Mouse (Mus musculus): ENCODE measurements around the gene Dennd4a. TPM values are rescaled to one million over a fixed set of nuclear protein-coding genes. Genes with fewer than 3 reads are reported as not detected.

The Dennd4a gene
- total and polyA plus RNA-seq, 2 experiments from 2014 or later = 5.2 to 18.5 TPM

DNA sequence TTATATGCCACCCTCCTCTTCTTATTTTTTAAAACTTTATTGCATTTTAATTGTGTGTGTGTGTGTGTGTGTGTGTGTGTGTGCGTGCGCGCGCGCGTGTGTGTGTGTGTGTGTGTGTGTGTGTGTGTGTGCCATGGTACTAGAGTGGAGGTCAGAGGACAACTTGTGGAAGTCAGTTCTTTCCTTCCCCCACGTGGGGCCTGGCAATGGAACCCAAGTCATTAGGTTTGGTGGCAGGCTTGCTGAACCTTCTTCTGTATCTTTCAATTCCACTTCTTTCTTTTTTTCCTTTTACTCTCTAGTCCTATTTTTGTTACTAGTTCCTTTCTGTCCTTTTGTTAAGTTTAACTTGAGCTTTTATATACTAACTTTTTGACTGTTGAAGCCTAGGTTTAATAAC lies 19.5 kb downstream of the Dennd4a start:
- ATAC-seq (no peak), DNase-seq (no peak)
- TF ChIP-seq CTCF (IDR thresholded peaks at IDR 0.05; ENCODE audit: low read depth) = no peak
- Histone ChIP-seq H3K9me3 (ENCODE audit: low read length) (no peaks in the 10 kb centered on the region), H3K27me3 (ENCODE audit: insufficient read depth, low read length) (no peaks in the 10 kb centered on the region), H3K9ac (no peak overlapping the region), H3K4me1 (ENCODE audit: insufficient read depth) (no peaks in the 10 kb centered on the region), H3K4me3 (ENCODE audit: low read depth, low read length) (no peak overlapping the region), H3K36me3 (ENCODE audit: insufficient read depth) (no peaks in the 10 kb centered on the region), H3K4me2 (ENCODE audit: low read depth) (no peak overlapping the region), H3K27ac (ENCODE audit: low read depth, low read length) (no peak overlapping the region)
- 90% methylated on average over 7 of the region's 7 CpGs for WGBS

DNA sequence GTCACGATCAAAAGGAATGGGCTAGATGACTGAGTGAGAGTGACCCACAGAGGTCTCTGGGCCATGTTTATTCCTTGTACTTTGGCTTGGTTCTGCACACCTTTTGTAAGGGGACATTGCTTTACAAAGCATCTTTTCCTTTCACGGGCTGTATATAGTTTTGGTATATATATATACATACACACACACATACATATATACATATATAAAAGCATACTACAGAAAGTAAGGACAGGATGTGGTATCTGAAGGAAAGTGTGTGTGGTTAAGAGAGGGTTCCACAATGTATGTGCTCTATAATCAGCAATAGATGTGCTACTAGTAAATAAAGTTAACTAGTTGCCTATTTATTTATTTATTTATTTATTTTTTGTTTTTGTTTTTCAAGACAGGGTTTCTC lies 20.6 kb downstream of the Dennd4a start:
- Histone ChIP-seq H3K9me3 (ENCODE audit: low read length) (no peaks in the 10 kb centered on the region), H3K4me3 (ENCODE audit: low read depth, low read length) (no peak overlapping the region), H3K27me3 (ENCODE audit: insufficient read depth, low read length) (no peaks in the 10 kb centered on the region), H3K4me2 (ENCODE audit: low read depth) (no peak overlapping the region), H3K9ac (no peak overlapping the region), H3K27ac (ENCODE audit: low read depth, low read length) (no peak overlapping the region), H3K4me1 (ENCODE audit: insufficient read depth) (no peaks in the 10 kb centered on the region), H3K36me3 (ENCODE audit: insufficient read depth) (peaks cover 6% of the 10 kb centered on the region)
- TF ChIP-seq CTCF (IDR thresholded peaks at IDR 0.05; ENCODE audit: low read depth) = no peak
- 92% methylated on average over 2 of the region's 2 CpGs for WGBS
- no peak for DNase-seq
- no peak for ATAC-seq

DNA sequence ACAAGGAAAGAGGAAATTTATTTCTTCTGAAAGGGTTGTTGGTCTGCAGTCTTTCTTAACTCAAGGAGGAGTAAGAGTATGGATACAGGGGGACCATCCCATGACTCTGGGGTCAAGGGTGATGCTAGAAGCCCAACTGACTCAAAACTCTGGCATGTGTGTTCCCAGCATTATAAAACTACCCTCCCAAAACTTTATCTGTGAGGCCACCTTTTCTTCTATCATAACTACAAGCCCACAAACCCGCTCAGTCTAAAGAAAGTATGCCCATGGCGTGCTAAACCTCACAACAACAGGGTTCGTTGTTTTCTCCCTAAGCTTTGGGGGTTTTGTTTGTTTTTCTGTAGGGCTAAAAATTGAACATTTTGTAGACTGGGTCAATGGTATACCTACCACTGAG lies 23.3 kb downstream of the Dennd4a start:
- Histone ChIP-seq H3K4me3 (ENCODE audit: low read depth, low read length) (no peak overlapping the region), H3K9ac (no peak overlapping the region), H3K27ac (ENCODE audit: low read depth, low read length) (no peak overlapping the region), H3K36me3 (ENCODE audit: insufficient read depth) (peaks cover 6% of the 10 kb centered on the region), H3K4me2 (ENCODE audit: low read depth) (no peak overlapping the region), H3K27me3 (ENCODE audit: insufficient read depth, low read length) (no peaks in the 10 kb centered on the region), H3K9me3 (ENCODE audit: low read length) (no peaks in the 10 kb centered on the region), H3K4me1 (ENCODE audit: insufficient read depth) (no peaks in the 10 kb centered on the region)
- TF ChIP-seq CTCF (IDR thresholded peaks at IDR 0.05; ENCODE audit: low read depth) = no peak
- DNase-seq (no peak), ATAC-seq (no peak)
- 94% methylated on average over 3 of the region's 3 CpGs for WGBS

DNA sequence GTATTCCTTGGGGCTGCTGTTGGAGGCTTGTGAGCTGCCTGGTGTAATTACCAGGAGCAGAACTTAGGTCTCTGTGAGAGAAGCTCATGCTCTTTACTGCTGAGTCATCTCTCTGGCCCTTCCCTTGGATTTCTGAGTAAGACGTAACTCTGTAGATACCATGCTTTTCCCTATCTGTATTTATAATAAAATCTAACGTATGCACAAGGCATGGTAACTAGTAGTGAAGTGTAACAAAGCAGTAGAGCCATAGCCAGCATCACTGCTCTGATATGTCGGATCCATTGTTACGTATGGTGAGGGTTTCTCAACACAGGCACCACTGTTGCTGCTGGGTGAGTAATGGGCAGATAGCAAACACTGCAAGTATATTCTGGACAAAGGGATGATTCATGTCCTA lies 34.2 kb downstream of the Dennd4a start:
- H3K4me2 ChIP-seq (ENCODE audit: low read depth) = no peak overlapping the region
- no peak for ATAC-seq
- no peak overlapping the region for H3K9ac ChIP-seq
- 87% methylated on average over 4 of the region's 4 CpGs for WGBS
- no peaks in the 10 kb centered on the region for H3K9me3 ChIP-seq (ENCODE audit: low read length)
- H3K27ac ChIP-seq (ENCODE audit: low read depth, low read length) = no peak overlapping the region
- no peak for TF ChIP-seq CTCF (IDR thresholded peaks at IDR 0.05; ENCODE audit: low read depth)
- peaks cover 21% of the 10 kb centered on the region for H3K36me3 ChIP-seq (ENCODE audit: insufficient read depth)
- no peak overlapping the region for H3K4me3 ChIP-seq (ENCODE audit: low read depth, low read length)
- DNase-seq = no peak
- no peaks in the 10 kb centered on the region for H3K27me3 ChIP-seq (ENCODE audit: insufficient read depth, low read length)
- no peaks in the 10 kb centered on the region for H3K4me1 ChIP-seq (ENCODE audit: insufficient read depth)

DNA sequence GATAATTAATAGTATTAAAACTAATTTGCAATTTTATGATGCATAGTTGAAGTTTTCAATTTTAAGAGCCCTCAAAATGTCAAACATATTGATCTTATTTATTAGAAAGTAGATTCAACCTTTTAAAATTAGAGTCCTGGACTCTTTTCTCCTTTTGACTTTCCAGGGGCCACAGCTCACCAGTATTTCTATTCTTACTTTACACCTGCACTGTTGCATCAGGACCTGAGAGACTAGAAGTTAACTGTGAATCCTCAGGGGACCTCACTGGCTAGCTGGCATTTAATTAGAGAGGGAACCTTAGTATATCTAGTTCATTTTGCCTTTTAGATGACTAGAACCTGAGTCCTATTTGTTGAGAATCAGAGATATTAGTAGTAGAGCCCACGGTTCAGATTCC lies 38.4 kb downstream of the Dennd4a start:
- ATAC-seq (no peak), DNase-seq (no peak)
- H3K27ac ChIP-seq (ENCODE audit: low read depth, low read length) = no peak overlapping the region
- no peaks in the 10 kb centered on the region for H3K27me3 ChIP-seq (ENCODE audit: insufficient read depth, low read length)
- H3K9ac ChIP-seq = no peak overlapping the region
- H3K9me3 ChIP-seq (ENCODE audit: low read length) = no peaks in the 10 kb centered on the region
- H3K4me2 ChIP-seq (ENCODE audit: low read depth) = no peak overlapping the region
- H3K4me3 ChIP-seq (ENCODE audit: low read depth, low read length) = no peak overlapping the region
- H3K36me3 ChIP-seq (ENCODE audit: insufficient read depth) = peaks cover 15% of the 10 kb centered on the region; the same call in 1 of the 2 replicates
- no peaks in the 10 kb centered on the region for H3K4me1 ChIP-seq (ENCODE audit: insufficient read depth)
- TF ChIP-seq CTCF (IDR thresholded peaks at IDR 0.05; ENCODE audit: low read depth) = no peak
- 84% methylated on average over 1 of the region's 1 CpGs for WGBS

DNA sequence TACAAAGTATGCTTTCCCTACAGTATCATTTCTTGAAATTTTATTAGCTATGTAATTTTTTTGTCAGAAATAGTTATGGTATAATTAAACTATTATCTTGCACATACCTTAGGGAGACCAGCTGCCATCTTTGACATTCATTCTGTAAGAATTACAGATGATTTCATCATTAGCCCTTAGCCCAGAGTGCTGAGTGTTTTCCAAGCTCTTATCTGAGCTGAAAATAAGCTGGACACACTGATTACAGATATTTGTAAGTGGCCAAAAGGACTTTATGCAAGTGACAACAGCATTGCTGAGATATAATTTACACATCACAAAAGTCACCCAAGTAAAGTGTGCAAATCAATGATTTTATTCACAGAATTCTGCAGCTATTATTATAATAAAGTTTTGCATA lies 48.9 kb downstream of the Dennd4a start:
- H3K27me3 ChIP-seq (ENCODE audit: insufficient read depth, low read length) = no peaks in the 10 kb centered on the region
- H3K4me2 ChIP-seq (ENCODE audit: low read depth) = no peak overlapping the region
- no peak for DNase-seq
- H3K9ac ChIP-seq = no peak overlapping the region
- H3K36me3 ChIP-seq (ENCODE audit: insufficient read depth) = peaks cover 11% of the 10 kb centered on the region
- no peak for TF ChIP-seq CTCF (IDR thresholded peaks at IDR 0.05; ENCODE audit: low read depth)
- no peak overlapping the region for H3K27ac ChIP-seq (ENCODE audit: low read depth, low read length)
- no peaks in the 10 kb centered on the region for H3K9me3 ChIP-seq (ENCODE audit: low read length)
- no peaks in the 10 kb centered on the region for H3K4me1 ChIP-seq (ENCODE audit: insufficient read depth)
- H3K4me3 ChIP-seq (ENCODE audit: low read depth, low read length) = no peak overlapping the region
- no peak for ATAC-seq

DNA sequence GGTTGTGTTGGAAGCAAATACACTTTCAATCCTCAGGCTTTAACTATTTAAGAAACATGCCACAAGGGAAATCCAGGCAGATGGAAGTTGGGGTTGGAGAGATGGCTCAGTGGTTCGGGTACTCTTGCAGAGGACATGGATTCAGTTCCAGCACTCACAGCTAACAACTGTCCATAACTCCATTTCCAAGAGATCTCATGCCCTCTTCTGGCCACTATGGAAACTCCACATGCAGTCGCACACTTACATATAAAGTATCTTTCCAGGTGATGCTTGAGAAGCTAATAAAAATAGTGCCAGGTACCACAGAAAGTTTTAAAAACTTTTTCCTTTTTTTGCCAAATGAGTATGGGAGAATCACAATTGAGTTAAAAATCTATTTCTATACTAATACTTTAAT lies 51.5 kb downstream of the Dennd4a start:
- 84% methylated on average over 2 of the region's 2 CpGs for WGBS
- peak; percentile 3 for DNase-seq
- H3K9ac ChIP-seq = no peak overlapping the region

DNA sequence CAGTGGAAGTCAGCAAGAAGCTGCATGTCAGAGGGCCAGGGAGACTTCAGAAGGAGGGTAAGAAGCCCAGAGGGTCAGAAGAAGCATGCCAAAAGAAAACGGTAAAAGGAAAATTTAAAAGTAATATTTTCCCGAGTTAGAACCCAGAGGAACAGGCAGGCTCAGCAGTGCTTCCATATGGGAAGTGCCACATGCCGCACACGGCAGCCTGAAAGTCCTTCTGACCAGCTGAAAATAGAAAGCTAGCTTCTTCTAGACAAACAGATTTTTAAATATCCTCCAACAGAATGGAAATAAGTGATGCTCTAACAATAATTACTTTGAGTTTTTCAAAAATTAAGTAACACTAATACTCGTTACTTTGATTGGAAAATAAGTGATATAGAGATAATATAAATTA lies 74.9 kb downstream of the Dennd4a start:
- no peak overlapping the region for H3K27ac ChIP-seq (ENCODE audit: low read depth, low read length)
- ATAC-seq = no peak
- no peak overlapping the region for H3K4me2 ChIP-seq (ENCODE audit: low read depth)
- H3K36me3 ChIP-seq (ENCODE audit: insufficient read depth) = no peaks in the 10 kb centered on the region; the same call in 1 of the 2 replicates
- 82% methylated on average over 5 of the region's 5 CpGs for WGBS
- H3K27me3 ChIP-seq (ENCODE audit: insufficient read depth, low read length) = no peaks in the 10 kb centered on the region
- TF ChIP-seq CTCF (IDR thresholded peaks at IDR 0.05; ENCODE audit: low read depth) = no peak
- no peaks in the 10 kb centered on the region for H3K9me3 ChIP-seq (ENCODE audit: low read length)
- no peak overlapping the region for H3K4me3 ChIP-seq (ENCODE audit: low read depth, low read length)
- no peaks in the 10 kb centered on the region for H3K4me1 ChIP-seq (ENCODE audit: insufficient read depth)
- H3K9ac ChIP-seq = no peak overlapping the region
- no peak for DNase-seq

More for the DNA sequence above, 51.5 kb downstream of the Dennd4a start:
- H3K4me3 ChIP-seq (ENCODE audit: low read depth, low read length) = no peak overlapping the region
- H3K27me3 ChIP-seq (ENCODE audit: insufficient read depth, low read length) = no peaks in the 10 kb centered on the region
- no peaks in the 10 kb centered on the region for H3K4me1 ChIP-seq (ENCODE audit: insufficient read depth)
- peak; percentile 36 for TF ChIP-seq CTCF (IDR thresholded peaks at IDR 0.05; ENCODE audit: low read depth)
- no peak overlapping the region for H3K27ac ChIP-seq (ENCODE audit: low read depth, low read length)
- H3K9me3 ChIP-seq (ENCODE audit: low read length) = no peaks in the 10 kb centered on the region
- no peak for ATAC-seq
- no peak overlapping the region for H3K4me2 ChIP-seq (ENCODE audit: low read depth)
- peaks cover 15% of the 10 kb centered on the region for H3K36me3 ChIP-seq (ENCODE audit: insufficient read depth)

Measured in forebrain, postnatal 0 days (tissue).